ENCODE assay signal across 21 mouse cellular contexts in the genomic region with DNA sequence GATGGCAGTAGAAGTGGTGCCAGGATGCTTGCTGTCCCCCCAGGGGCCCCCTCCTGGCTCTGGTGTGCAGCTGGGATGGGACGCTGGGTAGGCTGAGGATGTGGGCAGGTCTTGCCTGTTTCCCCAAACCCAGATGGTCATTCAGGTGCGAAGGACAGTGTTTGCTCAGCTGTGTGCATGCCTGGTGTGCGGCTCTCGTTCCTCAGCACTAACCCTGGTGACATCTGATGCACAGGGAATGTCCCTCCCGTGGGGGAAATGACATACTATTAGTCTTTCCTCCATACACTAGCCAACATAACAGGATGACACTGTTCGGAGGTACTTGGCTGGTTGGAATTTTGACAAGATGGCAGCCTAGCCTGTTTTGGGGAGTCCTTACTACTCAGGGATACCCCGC.
A peak's percentile ranks its signal among the peaks of the same experiment; 100 is the strongest.
DNase-seq lines count a peak whose midpoint lies in the region; ATAC-seq and TF ChIP-seq lines count a peak whose summit lies in the region.
"Had no signal": no experiment of that assay in that cellular context is flagged by ENCODE, and none has a peak within 500 bp of the region (broad histone marks: within the 10 kb centered on the region; RNA-seq: fewer than 3 reads in every experiment).

No protein-coding gene starts in this region.

- peak overlapping the region; percentile 64 for H3K27ac ChIP-seq in intestine, embryonic 15.5 days
- H3K27ac ChIP-seq in intestine, postnatal 0 days (ENCODE audit: low read depth, low read length) = no peak overlapping the region
- H3K27ac ChIP-seq in hindbrain, embryonic 12.5 days = 0 out of 2 replicates have a peak overlapping the region, but pooled peaks have one; percentile 42
- H3K27ac ChIP-seq in limb, embryonic 10.5 days = peak overlapping the region; percentile 43; the same call in 1 of the 2 replicates
- H3K27ac ChIP-seq in stomach, embryonic 15.5 days = peak overlapping the region; percentile 87
- no peak overlapping the region for H3K27ac ChIP-seq in liver, embryonic 11.5 days (ENCODE audit: low read depth, low read length)
- H3K27ac ChIP-seq: forebrain, embryonic 10.5 days; gastrocnemius, adult 2 months; left cerebral cortex, adult 2 months; liver, embryonic 12.5 days had no signal

- no peak overlapping the region for H3K4me2 ChIP-seq in intestine, embryonic 15.5 days (replicated peaks)
- H3K4me2 ChIP-seq in intestine, postnatal 0 days (replicated peaks; ENCODE audit: low read depth) = no peak overlapping the region
- no peak overlapping the region for H3K4me2 ChIP-seq in hindbrain, embryonic 12.5 days (replicated peaks)
- H3K4me2 ChIP-seq in stomach, embryonic 15.5 days = no peak overlapping the region
- H3K4me2 ChIP-seq in liver, embryonic 11.5 days = no peak overlapping the region
- H3K4me2 ChIP-seq: heart, embryonic 11.5 days; liver, embryonic 12.5 days; midbrain, embryonic 11.5 days had no signal

- no peaks in the 10 kb centered on the region for H3K36me3 ChIP-seq in intestine, embryonic 15.5 days
- no peaks in the 10 kb centered on the region for H3K36me3 ChIP-seq in intestine, postnatal 0 days (ENCODE audit: control insufficient read depth, insufficient read depth)
- H3K36me3 ChIP-seq in hindbrain, embryonic 12.5 days = no peaks in the 10 kb centered on the region
- H3K36me3 ChIP-seq in limb, embryonic 10.5 days = peaks cover 9% of the 10 kb centered on the region; the same call in 1 of the 2 replicates
- H3K36me3 ChIP-seq in stomach, embryonic 15.5 days = no peaks in the 10 kb centered on the region
- H3K36me3 ChIP-seq in liver, embryonic 11.5 days (ENCODE audit: control insufficient read depth, insufficient read depth, low read length) = no peaks in the 10 kb centered on the region
- H3K36me3 ChIP-seq: liver, embryonic 12.5 days had no signal

- no peak overlapping the region for H3K4me3 ChIP-seq in intestine, embryonic 15.5 days (replicated peaks)
- H3K4me3 ChIP-seq in intestine, postnatal 0 days (ENCODE audit: low read depth, low read length) = no peak overlapping the region
- no peak overlapping the region for H3K4me3 ChIP-seq in hindbrain, embryonic 12.5 days
- H3K4me3 ChIP-seq in limb, embryonic 10.5 days = no peak overlapping the region
- no peak overlapping the region for H3K4me3 ChIP-seq in stomach, embryonic 15.5 days (replicated peaks)
- no peak overlapping the region for H3K4me3 ChIP-seq in liver, embryonic 11.5 days (ENCODE audit: low read depth, low read length)
- H3K4me3 ChIP-seq: forebrain, embryonic 10.5 days; gastrocnemius, adult 2 months; left cerebral cortex, adult 2 months; liver, embryonic 12.5 days had no signal

- H3K9ac ChIP-seq in intestine, embryonic 15.5 days = no peak overlapping the region
- H3K9ac ChIP-seq in intestine, postnatal 0 days (ENCODE audit: low read depth, low read length) = no peak overlapping the region
- H3K9ac ChIP-seq in hindbrain, embryonic 12.5 days = no peak overlapping the region
- H3K9ac ChIP-seq in stomach, embryonic 15.5 days = no peak overlapping the region
- H3K9ac ChIP-seq in liver, embryonic 11.5 days (ENCODE audit: low read depth, low read length) = no peak overlapping the region
- H3K9ac ChIP-seq: liver, embryonic 12.5 days; lung, embryonic 14.5 days had no signal

- TF ChIP-seq CTCF in intestine, postnatal 0 days (IDR thresholded peaks at IDR 0.05; ENCODE audit: low read depth) = no peak

- H3K27me3 ChIP-seq in intestine, embryonic 15.5 days (replicated peaks) = no peaks in the 10 kb centered on the region
- H3K27me3 ChIP-seq in intestine, postnatal 0 days (replicated peaks; ENCODE audit: control insufficient read depth, insufficient read depth, low read length) = no peaks in the 10 kb centered on the region
- no peaks in the 10 kb centered on the region for H3K27me3 ChIP-seq in hindbrain, embryonic 12.5 days
- H3K27me3 ChIP-seq in limb, embryonic 10.5 days (ENCODE audit: low read depth, poor library complexity, severe bottlenecking) = peaks cover 32% of the 10 kb centered on the region
- H3K27me3 ChIP-seq in stomach, embryonic 15.5 days (replicated peaks) = no peaks in the 10 kb centered on the region
- H3K27me3 ChIP-seq in liver, embryonic 11.5 days (replicated peaks; ENCODE audit: control insufficient read depth, insufficient read depth, low read length) = 0 out of 2 replicates have a peak, but pooled peaks cover 3% of the 10 kb centered on the region
- H3K27me3 ChIP-seq: liver, embryonic 12.5 days had no signal

- H3K4me1 ChIP-seq in intestine, embryonic 15.5 days (replicated peaks) = peaks cover 21% of the 10 kb centered on the region
- H3K4me1 ChIP-seq in intestine, postnatal 0 days (replicated peaks; ENCODE audit: control insufficient read depth, insufficient read depth, low read length) = 0 out of 2 replicates have a peak, but pooled peaks cover 3% of the 10 kb centered on the region
- peaks cover 30% of the 10 kb centered on the region for H3K4me1 ChIP-seq in hindbrain, embryonic 12.5 days
- peaks cover 51% of the 10 kb centered on the region for H3K4me1 ChIP-seq in limb, embryonic 10.5 days
- H3K4me1 ChIP-seq in stomach, embryonic 15.5 days = peaks cover 40% of the 10 kb centered on the region
- H3K4me1 ChIP-seq in liver, embryonic 11.5 days (replicated peaks; ENCODE audit: control insufficient read depth, insufficient read depth, low read length) = peaks cover 2% of the 10 kb centered on the region; the same call in 1 of the 2 replicates
- H3K4me1 ChIP-seq: liver, embryonic 12.5 days had no signal

- WGBS in intestine, embryonic 15.5 days = 68% methylated on average over 7 of the region's 7 CpGs
- WGBS in intestine, postnatal 0 days = 70% methylated on average over 7 of the region's 7 CpGs
- WGBS in hindbrain, embryonic 12.5 days = 67% methylated on average over 7 of the region's 7 CpGs
- WGBS in limb, embryonic 10.5 days = 74% methylated on average over 7 of the region's 7 CpGs
- WGBS in stomach, embryonic 15.5 days = 57% methylated on average over 7 of the region's 7 CpGs
- 77% methylated on average over 7 of the region's 7 CpGs for WGBS in liver, embryonic 11.5 days

- DNase-seq in limb, embryonic 10.5 days (ENCODE audit: low spot score) = no peak
- DNase-seq in liver, embryonic 11.5 days (ENCODE audit: low spot score) = no peak
- no peak for DNase-seq in right cerebral cortex, adult 2 months (ENCODE audit: low spot score in 2 of 2)
- DNase-seq: adrenal gland, postnatal 25 days; cerebellum, adult 11-12 months; cerebellum, postnatal 25 days; gastrocnemius, adult 2 months; heart, postnatal 10 days; left cerebral cortex, postnatal 4 days; right cerebral cortex, postnatal 25 days; thymus, postnatal 14 days had no signal

- ATAC-seq in intestine, embryonic 15.5 days = no peak
- ATAC-seq in intestine, postnatal 0 days = no peak
- ATAC-seq in hindbrain, embryonic 12.5 days (ENCODE audit: low FRiP score) = no peak
- ATAC-seq in stomach, embryonic 15.5 days (ENCODE audit: insufficient read depth, low FRiP score, low read depth) = no peak
- ATAC-seq in liver, embryonic 11.5 days (replicated peaks; ENCODE audit: low FRiP score) = no peak
- ATAC-seq: liver, embryonic 12.5 days had no signal

- H3K9me3 ChIP-seq in intestine, embryonic 15.5 days = peaks cover 5% of the 10 kb centered on the region
- no peaks in the 10 kb centered on the region for H3K9me3 ChIP-seq in intestine, postnatal 0 days (ENCODE audit: control insufficient read depth)
- 0 out of 2 replicates have a peak, but pooled peaks cover 5% of the 10 kb centered on the region for H3K9me3 ChIP-seq in hindbrain, embryonic 12.5 days (replicated peaks)
- peaks cover 3% of the 10 kb centered on the region; the same call in 1 of the 2 replicates for H3K9me3 ChIP-seq in limb, embryonic 10.5 days (replicated peaks)
- H3K9me3 ChIP-seq in stomach, embryonic 15.5 days = no peaks in the 10 kb centered on the region
- H3K9me3 ChIP-seq in liver, embryonic 11.5 days (ENCODE audit: control insufficient read depth, low read length) = 0 out of 2 replicates have a peak, but pooled peaks cover 2% of the 10 kb centered on the region
- H3K9me3 ChIP-seq: liver, embryonic 12.5 days had no signal

Comparison
In these comparisons a context has a peak if more than half of its experiments do, and no peak if none do; other contexts are left out.
1. H3K27ac ChIP-seq: peak in intestine, embryonic 15.5 days (single experiment), hindbrain, embryonic 12.5 days (single experiment), limb, embryonic 10.5 days (single experiment) and stomach, embryonic 15.5 days (single experiment); none in intestine, postnatal 0 days (single experiment) and liver, embryonic 11.5 days (single experiment).